Mouse (Mus musculus): Measurements from ENCODE around the gene Dclk3.

Gene Dclk3

GRCm38 (mm10) chr9:111486645-111487477 is 48.0 kb downstream of the Dclk3 start:
- no peak for DNase-seq (ENCODE audit: low spot score in 2 of 2)

DNA sequence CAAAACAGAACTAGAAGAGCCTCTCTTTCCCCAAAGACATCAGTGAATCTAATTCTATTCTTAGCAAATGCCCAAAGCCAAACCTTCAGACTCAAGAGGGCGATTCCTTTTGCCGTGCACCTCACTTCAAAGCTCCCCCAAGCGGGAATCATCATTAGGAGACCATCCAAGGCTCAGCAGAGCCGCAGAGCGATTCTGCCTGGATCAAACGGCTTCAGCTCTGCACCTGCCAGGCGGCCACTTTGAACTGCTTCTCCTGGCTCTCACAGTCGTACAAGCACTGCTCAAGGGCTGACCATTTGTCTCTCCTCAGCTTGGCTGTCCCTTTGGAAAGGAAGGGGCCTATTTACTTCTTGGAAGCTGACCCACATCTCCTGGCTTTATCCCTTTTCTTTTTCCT is 51.7 kb downstream of the Dclk3 start:
- DNase-seq (ENCODE audit: low spot score in 2 of 2), result no peak

DNA sequence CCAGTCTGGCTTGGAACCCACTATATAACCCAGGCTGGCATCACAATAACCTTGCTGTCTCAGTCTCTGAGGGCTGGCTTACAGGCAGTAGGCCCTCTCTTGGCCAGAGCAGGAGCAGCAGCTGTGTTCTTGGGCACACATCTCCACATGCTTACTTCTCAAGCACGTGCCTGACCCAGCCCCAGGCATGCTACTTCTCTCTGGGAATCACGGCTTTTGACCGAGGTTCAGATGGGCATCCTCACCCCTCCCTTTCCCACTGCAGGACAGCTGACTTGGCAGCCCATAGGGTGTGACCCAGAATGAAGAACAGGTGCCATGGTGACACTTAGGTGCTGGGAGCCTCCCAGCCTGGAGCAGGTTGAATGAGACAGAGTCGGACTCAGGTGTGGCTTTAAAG is 52.4 kb downstream of the Dclk3 start:
- no peak for DNase-seq (ENCODE audit: low spot score in 2 of 2)

GRCm38 (mm10) chr9:111493490-111493889 is 54.6 kb downstream of the Dclk3 start:
- DNase-seq (ENCODE audit: low spot score in 2 of 2), result no peak

GRCm38 (mm10) chr9:111495561-111495960 is 56.7 kb downstream of the Dclk3 start:
- DNase-seq (ENCODE audit: low spot score in 2 of 2), result peak; percentile 15 to 49

DNA sequence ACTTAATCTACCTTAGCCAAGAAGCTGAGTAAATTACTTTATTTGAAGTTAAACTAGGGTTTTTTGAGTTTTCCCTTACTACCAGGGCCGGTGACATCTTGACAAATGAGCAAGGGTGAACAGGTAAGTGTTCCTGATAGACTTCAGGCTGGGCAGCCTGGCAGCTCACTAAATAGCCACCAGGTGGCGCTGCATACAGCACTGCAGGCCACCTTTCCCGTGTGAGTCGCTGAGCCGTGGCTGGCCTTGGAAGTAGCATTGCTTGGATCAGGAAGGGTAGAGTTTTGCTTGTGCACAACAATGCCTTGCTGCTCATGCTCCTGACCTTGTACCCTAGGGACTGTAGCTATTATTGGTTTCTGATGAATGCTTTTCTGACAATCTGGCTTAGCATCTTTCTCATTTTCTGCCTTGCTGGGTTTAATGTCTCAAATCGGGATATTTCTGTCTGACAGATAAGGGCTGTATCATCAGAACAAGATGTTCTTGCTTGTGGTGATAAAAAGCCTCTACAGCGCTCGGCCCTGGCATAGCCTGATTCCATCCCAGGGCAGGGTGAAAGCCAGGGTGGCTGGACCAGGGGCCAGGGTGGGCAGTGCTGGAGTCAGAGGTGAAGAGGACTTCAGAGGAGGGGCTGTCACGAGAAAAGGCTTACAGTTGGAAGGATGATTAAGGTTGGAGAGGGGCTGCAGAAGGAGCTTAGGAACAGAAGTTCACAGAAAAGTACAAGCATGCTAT is 58.4 kb downstream of the Dclk3 start:
- peak in 1 of 2 experiments; percentile 21 for DNase-seq (ENCODE audit: low spot score in 2 of 2)

DNA sequence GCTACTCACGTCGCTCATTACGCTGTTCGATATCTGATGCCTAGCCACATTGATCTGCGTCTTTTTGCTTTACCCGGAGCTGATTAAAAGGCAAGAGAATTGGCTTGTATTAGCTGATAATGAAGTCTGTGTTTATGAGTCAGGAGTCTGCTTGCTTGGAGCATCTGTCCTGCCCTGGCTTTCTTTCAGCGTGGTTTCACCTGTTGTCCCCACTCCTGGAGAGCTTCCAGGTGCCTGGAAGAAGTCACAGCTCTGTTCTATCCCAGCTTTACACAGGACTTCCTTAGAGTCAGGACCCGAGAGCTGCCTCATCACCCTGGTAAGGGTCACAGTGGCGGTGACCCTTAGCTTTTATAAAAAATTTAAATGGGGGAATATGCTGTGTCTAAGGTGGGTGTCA is 61.3 kb downstream of the Dclk3 start:
- no peak for DNase-seq (ENCODE audit: low spot score in 2 of 2)

- DNase-seq (ENCODE audit: low spot score in 2 of 2), result no peak
Observed at GRCm38 (mm10) chr9:111506075-111506474, 67.2 kb downstream of the Dclk3 start.

- DNase-seq (ENCODE audit: low spot score in 2 of 2), result no peak
Observed at GRCm38 (mm10) chr9:111514586-111515473, 75.9 kb downstream of the Dclk3 start.

GRCm38 (mm10) chr9:111515536-111515935 is 76.7 kb downstream of the Dclk3 start:
- DNase-seq (ENCODE audit: low spot score in 2 of 2), result no peak

DNA sequence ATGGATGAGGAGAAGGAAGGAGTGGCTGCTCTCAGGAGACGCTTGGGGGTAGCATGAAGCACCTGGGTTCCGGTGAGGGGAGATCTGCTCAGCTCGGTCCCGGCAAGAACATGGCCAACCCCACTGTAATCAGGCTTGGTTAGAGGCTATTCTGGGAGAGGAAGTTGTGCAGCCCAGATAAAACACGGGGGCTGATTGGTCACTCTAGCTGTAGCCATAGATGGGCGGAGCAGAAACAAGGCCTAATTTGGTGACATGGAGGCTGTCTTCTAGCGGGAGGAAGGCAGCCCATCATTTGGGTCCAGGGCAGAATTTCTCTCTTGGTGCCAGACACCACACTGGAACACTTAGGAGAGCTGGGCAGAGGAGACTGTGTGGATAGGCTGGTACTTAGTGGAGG is 83.3 kb downstream of the Dclk3 start:
- no peak for DNase-seq (ENCODE audit: low spot score in 2 of 2)

DNA sequence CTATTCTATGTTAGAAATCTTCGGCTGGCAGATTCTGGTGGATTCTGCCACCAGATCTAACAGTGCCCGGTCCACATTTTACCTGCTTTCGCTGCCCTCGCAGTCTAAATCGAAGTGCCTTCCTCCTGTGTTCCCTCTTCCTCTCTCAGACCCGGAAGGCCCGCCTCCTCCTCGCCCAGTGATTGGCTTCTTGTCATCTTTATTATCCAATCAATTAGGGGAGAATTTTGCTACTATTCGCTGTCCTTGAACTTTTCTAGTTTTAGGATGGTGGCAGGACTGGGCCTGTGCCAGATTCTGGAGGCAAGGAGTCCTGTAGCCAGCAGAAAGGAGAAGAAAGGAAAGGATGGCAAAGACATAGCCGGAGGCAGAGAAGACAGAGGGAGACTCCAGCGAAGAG is 84.2 kb downstream of the Dclk3 start:
- no peak for DNase-seq (ENCODE audit: low spot score in 2 of 2)

- DNase-seq (ENCODE audit: low spot score in 2 of 2), result no peak
Observed at GRCm38 (mm10) chr9:111523871-111524270, 85.0 kb downstream of the Dclk3 start.

GRCm38 (mm10) chr9:111534744-111535423 is 96.0 kb downstream of the Dclk3 start:
- no peak for DNase-seq (ENCODE audit: low spot score in 2 of 2)

GRCm38 (mm10) chr9:111535445-111536064 is 96.7 kb downstream of the Dclk3 start:
- DNase-seq (ENCODE audit: low spot score in 2 of 2), result no peak

Data from spleen, postnatal 14 days (tissue).